Mouse (Mus musculus) large intestine, adult 2 months (tissue): ENCODE data around the gene Nlrc5. TPM values are rescaled to one million over a fixed set of nuclear protein-coding genes. Genes with fewer than 3 reads are reported as not detected.
"Not testable (repeated sequence)": the region's sequence is repeated elsewhere in the genome, so short reads cannot be mapped to it uniquely, and the experiment has no call there.

Source experiments
- DNase-seq: peaks from one replicate; pipeline ENCODE4 v3.0.0-alpha.2; 2012; ENCODE audit warnings: low read depth, low spot score
- WGBS: fragments of 180-500 bp; shearing (Covaris S2); methylation state at CpG from one replicate; pipeline ENCODE4 v1.1.7; 2018; 5-methylcytosine and 5-hydroxymethylcytosine counted together
- polyA plus RNA-seq: library from polyadenylated mRNA; depleted of rRNA; stranded (reverse); fragments of >200 nt; gene quantifications from 2 replicates; pipeline ENCODE4 v1.2.3, GENCODE M21; 2012

The Nlrc5 gene
- polyA plus RNA-seq, 1 experiment, result 12.6 TPM

GRCm38 (mm10) chr8:94413509-94413908, 20.6 kb upstream of the Nlrc5 start:
- 72% methylated on average over 6 of the region's 6 CpGs for WGBS

GRCm38 (mm10) chr8:94415218-94415617, 18.9 kb upstream of the Nlrc5 start:
- WGBS, result 54% methylated on average over 2 of the region's 2 CpGs

More at GRCm38 (mm10) chr8:94413509-94413908, 20.6 kb upstream of the Nlrc5 start:
- no peak for DNase-seq

GRCm38 (mm10) chr8:94418017-94418416, 16.1 kb upstream of the Nlrc5 start:
- WGBS, result 50% methylated on average over 9 of the region's 9 CpGs

More at GRCm38 (mm10) chr8:94415218-94415617, 18.9 kb upstream of the Nlrc5 start:
- no peak for DNase-seq

GRCm38 (mm10) chr8:94422270-94422669, 11.9 kb upstream of the Nlrc5 start:
- 86% methylated on average over 4 of the region's 4 CpGs for WGBS
- DNase-seq, result no peak

More at GRCm38 (mm10) chr8:94418017-94418416, 16.1 kb upstream of the Nlrc5 start:
- no peak for DNase-seq

- 53% methylated on average over 10 of the region's 10 CpGs for WGBS
- DNase-seq, result no peak
These were observed 6.2 kb upstream of the Nlrc5 start for GRCm38 (mm10) chr8:94427953-94428352.

GRCm38 (mm10) chr8:94428420-94428819, 5.7 kb upstream of the Nlrc5 start:
- WGBS, result 58% methylated on average over 4 of the region's 4 CpGs
- DNase-seq, result no peak

GRCm38 (mm10) chr8:94429376-94429775, 4.8 kb upstream of the Nlrc5 start:
- WGBS, result 81% methylated on average over 7 of the region's 7 CpGs

GRCm38 (mm10) chr8:94432212-94432611, 1.9 kb upstream of the Nlrc5 start:
- WGBS, result 66% methylated on average over 3 of the region's 3 CpGs

More at GRCm38 (mm10) chr8:94429376-94429775, 4.8 kb upstream of the Nlrc5 start:
- DNase-seq, result no peak

GRCm38 (mm10) chr8:94434958-94435357, 802 bp downstream of the Nlrc5 start:
- DNase-seq, result no peak
- 77% methylated on average over 3 of the region's 3 CpGs for WGBS

More at GRCm38 (mm10) chr8:94432212-94432611, 1.9 kb upstream of the Nlrc5 start:
- DNase-seq, result no peak

GRCm38 (mm10) chr8:94435397-94436111, 1.4 kb downstream of the Nlrc5 start:
- WGBS, result 93% methylated on average over 15 of the region's 15 CpGs
- DNase-seq, result no peak

- 87% methylated on average over 5 of the region's 5 CpGs for WGBS
- DNase-seq, result no peak
These were observed 2.0 kb downstream of the Nlrc5 start for GRCm38 (mm10) chr8:94436112-94436572.

- no peak for DNase-seq
- WGBS, result 42% methylated on average over 3 of the region's 3 CpGs
These were observed 2.7 kb downstream of the Nlrc5 start for GRCm38 (mm10) chr8:94436900-94437299.

- WGBS, result 89% methylated on average over 5 of the region's 5 CpGs
- DNase-seq, result no peak
These were observed 4.5 kb downstream of the Nlrc5 start for GRCm38 (mm10) chr8:94438659-94439058.

- no peak for DNase-seq
These were observed 5.5 kb downstream of the Nlrc5 start for GRCm38 (mm10) chr8:94439691-94440090.

- 86% methylated on average over 1 of the region's 1 CpGs for WGBS
These were observed 6.2 kb downstream of the Nlrc5 start for GRCm38 (mm10) chr8:94440389-94440788.

GRCm38 (mm10) chr8:94441686-94442085, 7.5 kb downstream of the Nlrc5 start:
- DNase-seq, result no peak
- WGBS, result 85% methylated on average over 1 of the region's 1 CpGs

More at GRCm38 (mm10) chr8:94440389-94440788, 6.2 kb downstream of the Nlrc5 start:
- no peak for DNase-seq

- 51% methylated on average over 3 of the region's 3 CpGs for WGBS
- no peak for DNase-seq
These were observed 9.0 kb downstream of the Nlrc5 start for GRCm38 (mm10) chr8:94443153-94443552.

- DNase-seq, result no peak
- WGBS, result 48% methylated on average over 2 of the region's 2 CpGs
These were observed 10.3 kb downstream of the Nlrc5 start for GRCm38 (mm10) chr8:94444480-94444879.

GRCm38 (mm10) chr8:94447142-94447541, 13.0 kb downstream of the Nlrc5 start:
- WGBS, result 80% methylated on average over 3 of the region's 3 CpGs
- no peak for DNase-seq

- 74% methylated on average over 7 of the region's 7 CpGs for WGBS
- DNase-seq, result no peak
These were observed 13.6 kb downstream of the Nlrc5 start for GRCm38 (mm10) chr8:94447583-94448324.

- 87% methylated on average over 15 of the region's 15 CpGs for WGBS
- not testable (repeated sequence) for DNase-seq
These were observed 18.8 kb downstream of the Nlrc5 start for GRCm38 (mm10) chr8:94452991-94453390.
